Mouse (Mus musculus) liver, embryonic 15.5 days (tissue): ENCODE data around the gene Slc39a11. TPM values are rescaled to one million over a fixed set of nuclear protein-coding genes. Genes with fewer than 3 reads are reported as not detected.

Experiments
- ATAC-seq: fragments of 200-750 bp; cut with Nextera tagmentation; 2 replicates; pipeline ENCODE4 v1.8.0; 2017; ENCODE audit warnings: moderate number of reproducible peaks, mild to moderate bottlenecking, moderate library complexity; ENCODE audit not compliant: insufficient read depth
- H3K27ac ChIP-seq: fragments of 300-500 bp; sonication (generic); replicated peaks from 2 replicates; pipeline ENCODE4 v1.5.1; 2015; ENCODE audit warnings: mild to moderate bottlenecking, inconsistent platforms
- H3K27me3 ChIP-seq: fragments of 300-500 bp; sonication (generic); 2 replicates; pipeline ENCODE4 v1.6.1; 2015; ENCODE audit warnings: mild to moderate bottlenecking, inconsistent platforms
- H3K36me3 ChIP-seq: fragments of 300-500 bp; sonication (generic); replicated peaks from 2 replicates; pipeline ENCODE4 v1.6.1; 2015; ENCODE audit warnings: moderate library complexity, mild to moderate bottlenecking, inconsistent platforms
- H3K4me1 ChIP-seq: fragments of 300-500 bp; sonication (generic); replicated peaks from 2 replicates; pipeline ENCODE4 v1.6.1; 2015; ENCODE audit warnings: inconsistent platforms
- H3K4me2 ChIP-seq: fragments of 300-500 bp; sonication (generic); 2 replicates; pipeline ENCODE4 v1.6.1; 2015; ENCODE audit warnings: moderate library complexity, mild to moderate bottlenecking, inconsistent platforms
- H3K4me3 ChIP-seq: fragments of 300-500 bp; sonication (generic); replicated peaks from 2 replicates; pipeline ENCODE4 v1.5.1; 2015; ENCODE audit warnings: mild to moderate bottlenecking, inconsistent platforms
- H3K9ac ChIP-seq: fragments of 300-500 bp; sonication (generic); 2 replicates; pipeline ENCODE4 v1.6.1; 2015; ENCODE audit warnings: moderate library complexity, mild to moderate bottlenecking, inconsistent platforms
- H3K9me3 ChIP-seq: fragments of 300-500 bp; sonication (generic); replicated peaks from 2 replicates; pipeline ENCODE4 v1.6.1; 2016; ENCODE audit warnings: inconsistent platforms
- WGBS: fragments of 180-500 bp; shearing (Covaris S2); methylation state at CpG from one replicate; pipeline ENCODE4 v1.1.7; 2015; ENCODE audit warnings: mixed read lengths; ENCODE audit not compliant: insufficient replicate concordance; 5-methylcytosine and 5-hydroxymethylcytosine counted together
- polyA plus RNA-seq: library from polyadenylated mRNA; unstranded; fragments of >200 nt; fragmentation: Nextera tagmentation; extraction: Ambion mirVana; gene quantifications from 2 replicates; pipeline ENCODE4 v1.2.1, GENCODE M21; 2015

The Slc39a11 gene
- polyA plus RNA-seq, 1 experiment from 2014 or later: 12.4 TPM

DNA sequence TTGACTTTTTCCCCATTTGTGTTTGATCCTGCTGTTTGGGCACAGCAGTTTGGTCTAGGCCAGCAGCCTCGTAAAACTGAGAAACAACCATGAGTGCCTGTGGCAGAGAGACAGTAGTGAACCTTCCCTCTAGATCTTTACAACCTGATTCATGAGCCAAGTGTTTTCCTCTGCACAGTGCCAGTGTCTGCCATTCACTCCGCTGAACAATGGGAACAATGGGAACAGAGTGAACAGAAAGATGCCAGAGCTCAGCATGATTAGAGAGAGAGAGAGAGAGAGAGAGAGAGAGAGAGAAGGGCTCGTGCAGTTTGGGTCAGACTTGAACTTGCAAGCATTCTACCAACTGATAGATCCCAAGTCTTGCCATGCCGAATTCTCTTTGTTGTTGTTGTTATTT lies 199.2 kb downstream of the Slc39a11 start:
- no peak overlapping the region for H3K9ac ChIP-seq
- no peak overlapping the region for H3K27ac ChIP-seq
- no peaks in the 10 kb centered on the region for H3K27me3 ChIP-seq
- no peak overlapping the region for H3K4me3 ChIP-seq
- WGBS: 65% methylated on average over 4 of the region's 4 CpGs
- ATAC-seq: no peak
- H3K4me1 ChIP-seq: no peaks in the 10 kb centered on the region
- no peaks in the 10 kb centered on the region for H3K36me3 ChIP-seq
- no peak overlapping the region for H3K4me2 ChIP-seq
- no peaks in the 10 kb centered on the region for H3K9me3 ChIP-seq

DNA sequence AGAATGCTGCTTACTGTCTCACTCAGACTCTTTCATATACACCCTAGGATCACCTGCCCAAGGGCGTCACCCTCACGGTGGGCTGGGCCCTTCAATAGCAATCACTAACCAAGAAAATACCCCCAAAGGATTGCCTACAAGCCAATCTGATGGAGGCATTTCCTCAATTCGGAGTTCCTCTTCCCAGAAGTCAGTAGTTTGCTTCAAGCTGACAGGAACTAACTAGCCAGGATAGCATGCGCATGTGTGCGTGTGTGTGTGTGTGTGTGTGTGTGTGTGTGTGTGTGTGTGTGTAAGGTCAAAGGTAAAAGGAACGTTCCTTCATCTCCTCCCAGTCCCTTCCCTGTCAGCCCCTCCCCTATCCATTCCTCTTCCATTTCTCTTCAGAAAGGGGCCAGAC lies 199.9 kb downstream of the Slc39a11 start:
- no peaks in the 10 kb centered on the region for H3K27me3 ChIP-seq
- H3K9me3 ChIP-seq: no peaks in the 10 kb centered on the region
- no peaks in the 10 kb centered on the region for H3K4me1 ChIP-seq
- ATAC-seq: no peak
- H3K36me3 ChIP-seq: no peaks in the 10 kb centered on the region
- no peak overlapping the region for H3K4me2 ChIP-seq
- no peak overlapping the region for H3K4me3 ChIP-seq
- H3K27ac ChIP-seq: no peak overlapping the region
- no peak overlapping the region for H3K9ac ChIP-seq
- 56% methylated on average over 6 of the region's 6 CpGs for WGBS

DNA sequence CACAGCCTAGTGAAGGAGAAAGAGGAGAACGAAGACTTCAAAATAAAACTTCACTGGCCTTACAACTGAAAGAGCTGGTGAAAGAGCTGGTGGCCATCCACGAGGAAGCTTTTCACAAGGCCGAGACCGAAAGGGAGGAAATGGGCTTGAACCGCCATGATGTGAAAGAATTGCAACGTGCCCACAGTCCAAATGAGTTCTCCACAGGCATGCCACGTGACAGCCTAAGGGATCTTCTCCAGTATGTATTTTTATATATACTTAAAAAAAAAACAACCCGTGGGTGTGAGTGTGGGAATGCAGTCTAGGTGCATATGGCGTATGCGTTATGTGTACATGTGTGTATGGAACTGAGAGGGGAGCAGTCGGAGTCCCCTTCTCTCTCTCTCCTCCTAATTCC lies 207.8 kb downstream of the Slc39a11 start:
- Histone ChIP-seq H3K4me3 (no peak overlapping the region), H3K27ac (no peak overlapping the region), H3K27me3 (no peaks in the 10 kb centered on the region), H3K4me1 (no peaks in the 10 kb centered on the region), H3K9me3 (no peaks in the 10 kb centered on the region), H3K9ac (no peak overlapping the region), H3K36me3 (0 out of 2 replicates have a peak, but pooled peaks cover 3% of the 10 kb centered on the region), H3K4me2 (no peak overlapping the region)
- WGBS: 84% methylated on average over 11 of the region's 11 CpGs
- ATAC-seq: no peak

DNA sequence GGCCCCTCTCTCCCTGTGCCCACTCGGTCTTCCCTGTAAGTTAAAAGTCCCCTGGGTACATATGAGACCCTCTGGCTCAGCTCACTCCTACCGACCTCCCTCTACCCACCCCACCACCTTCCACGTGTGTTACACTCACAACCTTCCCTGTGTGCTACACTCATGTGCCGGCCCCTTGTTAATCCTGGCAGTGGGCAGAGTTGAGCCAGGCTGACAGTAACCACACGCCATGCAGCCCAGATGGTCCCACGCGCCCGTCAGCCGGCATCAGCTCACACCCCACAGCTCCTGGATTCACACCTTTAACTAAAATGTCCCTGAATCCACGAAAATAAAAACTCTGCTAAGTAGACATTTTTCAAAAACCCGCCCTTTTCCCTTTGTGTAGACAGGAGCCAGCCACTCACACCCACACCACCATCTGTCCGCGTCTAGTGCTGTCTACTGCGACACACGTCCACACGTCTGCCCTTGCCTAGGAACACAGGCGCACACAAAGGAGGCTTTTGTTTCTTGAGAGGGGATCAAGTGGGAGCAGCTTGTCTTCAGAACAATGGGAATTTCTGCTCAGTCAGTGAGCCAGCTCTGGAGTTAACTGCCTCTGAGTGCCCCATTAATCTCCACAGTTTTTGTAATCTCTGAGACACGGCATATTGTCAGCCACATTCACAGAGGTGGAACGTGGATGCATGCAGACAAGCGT lies 210.4 kb downstream of the Slc39a11 start:
- Histone ChIP-seq H3K4me3 (no peak overlapping the region), H3K9ac (no peak overlapping the region), H3K27me3 (no peaks in the 10 kb centered on the region), H3K36me3 (0 out of 2 replicates have a peak, but pooled peaks cover 3% of the 10 kb centered on the region), H3K4me1 (no peaks in the 10 kb centered on the region), H3K9me3 (no peaks in the 10 kb centered on the region), H3K27ac (no peak overlapping the region), H3K4me2 (no peak overlapping the region)
- no peak for ATAC-seq
- WGBS: 68% methylated on average over 20 of the region's 20 CpGs

DNA sequence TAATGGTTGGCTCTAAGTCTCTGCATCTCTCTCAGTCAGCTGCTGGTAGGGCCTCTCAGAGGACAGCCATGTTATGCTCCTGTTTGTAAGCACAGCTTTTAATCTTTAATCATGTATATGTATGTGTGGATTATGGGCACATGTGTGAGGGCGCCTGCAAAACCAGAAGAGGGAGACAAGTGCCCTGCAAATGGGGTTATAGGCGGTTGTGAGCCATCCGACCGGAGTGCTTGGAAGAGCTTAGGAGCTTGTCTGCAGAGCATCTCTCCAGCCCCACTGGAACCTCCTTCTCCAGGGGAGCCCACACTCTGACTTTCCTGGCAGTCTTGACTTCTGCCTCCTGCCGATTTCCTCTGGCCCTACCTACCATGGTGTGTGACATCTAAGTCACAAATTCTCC lies 211.0 kb downstream of the Slc39a11 start:
- Histone ChIP-seq H3K36me3 (0 out of 2 replicates have a peak, but pooled peaks cover 3% of the 10 kb centered on the region), H3K27ac (no peak overlapping the region), H3K4me1 (no peaks in the 10 kb centered on the region), H3K9me3 (no peaks in the 10 kb centered on the region), H3K9ac (no peak overlapping the region), H3K4me3 (no peak overlapping the region), H3K4me2 (no peak overlapping the region), H3K27me3 (no peaks in the 10 kb centered on the region)
- ATAC-seq: no peak
- 63% methylated on average over 5 of the region's 5 CpGs for WGBS

DNA sequence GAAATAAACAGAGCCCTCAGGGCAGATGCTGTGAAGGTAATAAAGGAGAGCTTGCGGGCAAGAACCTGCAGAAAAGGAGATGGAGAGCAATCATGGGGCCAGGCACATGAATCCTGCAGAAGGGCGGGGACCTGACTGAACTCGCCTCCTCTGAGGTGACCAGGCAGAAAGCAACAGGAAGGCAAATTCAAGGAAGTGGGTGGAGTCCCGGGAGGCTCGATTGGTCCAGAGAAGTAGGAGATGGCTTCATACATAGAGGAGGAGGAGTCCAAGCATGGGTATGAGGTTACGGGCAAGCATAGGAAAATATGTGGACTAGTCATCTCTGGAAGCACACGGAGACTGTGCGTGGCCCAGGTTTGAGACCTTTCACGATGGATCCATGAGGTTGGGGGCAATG lies 212.5 kb downstream of the Slc39a11 start:
- Histone ChIP-seq H3K27me3 (no peaks in the 10 kb centered on the region), H3K36me3 (0 out of 2 replicates have a peak, but pooled peaks cover 3% of the 10 kb centered on the region), H3K4me3 (no peak overlapping the region), H3K27ac (no peak overlapping the region), H3K9me3 (no peaks in the 10 kb centered on the region), H3K4me2 (no peak overlapping the region), H3K9ac (no peak overlapping the region), H3K4me1 (no peaks in the 10 kb centered on the region)
- ATAC-seq: no peak
- 64% methylated on average over 9 of the region's 9 CpGs for WGBS

DNA sequence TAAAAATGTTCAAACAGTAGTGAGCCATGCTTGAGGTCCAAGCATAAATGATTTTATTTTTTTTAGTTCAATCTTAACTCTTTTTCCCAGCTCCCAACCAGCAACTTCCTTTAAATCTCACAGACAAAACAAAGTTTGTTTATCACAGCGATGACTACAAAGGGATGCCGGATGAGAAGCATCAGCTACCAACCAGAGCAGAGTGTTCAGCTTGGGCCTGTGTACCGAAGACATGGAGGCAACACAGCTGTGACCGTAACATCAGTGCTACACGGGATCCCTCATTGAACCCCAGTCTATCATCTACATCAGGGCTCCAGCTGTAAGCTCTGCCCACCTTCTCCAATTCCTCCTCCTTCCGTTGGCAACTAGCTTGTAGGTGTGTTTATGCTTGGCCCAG lies 213.6 kb downstream of the Slc39a11 start:
- Histone ChIP-seq H3K9ac (no peak overlapping the region), H3K27me3 (no peaks in the 10 kb centered on the region), H3K4me3 (no peak overlapping the region), H3K9me3 (no peaks in the 10 kb centered on the region), H3K4me1 (no peaks in the 10 kb centered on the region), H3K4me2 (no peak overlapping the region), H3K27ac (no peak overlapping the region), H3K36me3 (no peaks in the 10 kb centered on the region)
- no peak for ATAC-seq
- WGBS: 70% methylated on average over 6 of the region's 6 CpGs

DNA sequence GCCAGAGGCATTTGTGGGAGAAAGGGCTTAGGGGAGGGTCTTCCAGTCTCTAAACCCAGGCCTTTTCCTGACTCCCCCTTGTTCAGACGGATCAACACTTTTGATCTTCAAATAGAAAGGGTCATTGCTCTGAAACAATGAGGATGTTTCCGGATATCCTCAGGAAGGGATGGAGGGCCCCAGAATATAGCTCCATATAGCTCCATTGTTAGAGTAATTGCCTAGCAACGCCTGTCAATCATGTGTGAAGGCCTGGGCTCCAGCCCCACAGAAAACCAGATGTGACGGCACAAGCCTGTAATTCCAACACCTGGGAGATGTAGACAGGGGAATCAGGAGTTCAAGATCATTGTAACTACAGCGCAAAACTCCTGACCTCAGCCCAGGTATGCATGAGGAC lies 214.2 kb downstream of the Slc39a11 start:
- no peaks in the 10 kb centered on the region for H3K9me3 ChIP-seq
- no peak overlapping the region for H3K27ac ChIP-seq
- H3K36me3 ChIP-seq: no peaks in the 10 kb centered on the region
- WGBS: 56% methylated on average over 5 of the region's 5 CpGs
- no peaks in the 10 kb centered on the region for H3K4me1 ChIP-seq
- no peaks in the 10 kb centered on the region for H3K27me3 ChIP-seq
- no peak for ATAC-seq
- no peak overlapping the region for H3K4me2 ChIP-seq
- H3K9ac ChIP-seq: no peak overlapping the region
- H3K4me3 ChIP-seq: no peak overlapping the region

DNA sequence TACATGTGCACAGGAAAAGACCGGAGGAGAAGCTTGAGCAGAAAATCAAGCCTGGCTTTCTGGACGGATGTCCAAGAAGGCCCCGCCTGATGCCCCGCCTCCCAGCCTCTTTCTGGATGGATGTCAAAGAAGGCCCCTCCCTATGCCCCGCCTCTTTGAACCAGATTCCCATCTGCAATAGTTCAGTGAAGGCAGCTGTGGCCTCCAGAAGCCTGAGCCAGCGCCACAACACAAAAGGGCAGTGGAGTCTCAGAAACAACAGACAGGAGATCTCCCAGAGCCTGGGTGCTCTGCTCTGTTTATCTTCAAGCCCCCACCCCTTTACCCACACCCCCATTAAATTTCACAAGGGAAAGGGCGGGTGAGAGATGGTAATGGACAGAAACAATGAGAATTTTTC lies 218.7 kb downstream of the Slc39a11 start:
- Histone ChIP-seq H3K4me3 (no peak overlapping the region), H3K27ac (no peak overlapping the region), H3K4me1 (no peaks in the 10 kb centered on the region)

DNA sequence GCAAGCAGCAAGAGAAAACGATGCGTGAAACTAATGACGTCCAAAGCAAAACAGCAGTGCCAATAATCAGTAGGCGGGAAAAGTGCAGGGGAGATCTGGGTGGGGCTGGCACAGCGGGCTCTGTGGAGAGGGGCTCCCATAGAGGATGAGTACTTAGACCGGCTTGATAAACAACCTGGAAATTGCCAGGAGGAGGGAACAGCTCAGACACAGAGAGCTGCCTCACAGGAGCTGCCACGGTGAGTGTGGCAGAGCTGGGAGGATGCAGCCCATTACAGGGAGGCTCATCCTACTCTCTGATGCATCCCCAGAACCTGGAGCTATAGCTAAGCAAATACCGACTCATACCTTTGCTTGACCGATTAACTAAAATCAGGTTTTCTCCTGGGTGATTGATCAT lies 224.0 kb downstream of the Slc39a11 start:
- H3K36me3 ChIP-seq: no peaks in the 10 kb centered on the region
- H3K4me3 ChIP-seq: no peak overlapping the region
- no peaks in the 10 kb centered on the region for H3K27me3 ChIP-seq
- no peak overlapping the region for H3K27ac ChIP-seq
- no peaks in the 10 kb centered on the region for H3K9me3 ChIP-seq
- H3K9ac ChIP-seq: no peak overlapping the region
- H3K4me1 ChIP-seq: no peaks in the 10 kb centered on the region
- WGBS: 67% methylated on average over 9 of the region's 9 CpGs
- no peak overlapping the region for H3K4me2 ChIP-seq
- ATAC-seq: no peak

More for the DNA sequence above, 218.7 kb downstream of the Slc39a11 start:
- Histone ChIP-seq H3K9ac (no peak overlapping the region), H3K9me3 (no peaks in the 10 kb centered on the region), H3K36me3 (no peaks in the 10 kb centered on the region), H3K4me2 (no peak overlapping the region), H3K27me3 (no peaks in the 10 kb centered on the region)
- WGBS: 60% methylated on average over 7 of the region's 7 CpGs
- no peak for ATAC-seq

DNA sequence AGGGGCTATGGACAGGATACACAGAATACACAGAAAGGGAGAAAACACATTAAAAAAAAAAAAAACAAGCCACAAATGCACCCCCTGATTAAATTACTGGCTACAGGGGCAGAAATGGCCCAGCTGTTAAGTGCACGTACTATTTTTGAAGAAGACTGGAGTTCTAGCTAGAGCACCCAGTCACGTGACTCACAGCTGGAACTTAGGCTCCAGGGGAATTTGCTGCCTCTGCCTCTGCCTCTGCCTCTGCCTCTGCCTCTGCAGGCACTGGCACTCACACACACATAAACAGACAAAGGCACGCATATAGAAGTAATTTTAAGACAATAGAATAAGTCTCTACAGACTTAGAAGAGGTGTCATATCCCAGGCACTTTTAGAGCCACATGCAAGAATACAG lies 224.4 kb downstream of the Slc39a11 start:
- Histone ChIP-seq H3K9me3 (no peaks in the 10 kb centered on the region), H3K36me3 (no peaks in the 10 kb centered on the region), H3K27me3 (no peaks in the 10 kb centered on the region), H3K9ac (no peak overlapping the region), H3K4me1 (no peaks in the 10 kb centered on the region), H3K4me2 (no peak overlapping the region), H3K4me3 (no peak overlapping the region), H3K27ac (no peak overlapping the region)
- WGBS: 68% methylated on average over 3 of the region's 3 CpGs
- no peak for ATAC-seq

DNA sequence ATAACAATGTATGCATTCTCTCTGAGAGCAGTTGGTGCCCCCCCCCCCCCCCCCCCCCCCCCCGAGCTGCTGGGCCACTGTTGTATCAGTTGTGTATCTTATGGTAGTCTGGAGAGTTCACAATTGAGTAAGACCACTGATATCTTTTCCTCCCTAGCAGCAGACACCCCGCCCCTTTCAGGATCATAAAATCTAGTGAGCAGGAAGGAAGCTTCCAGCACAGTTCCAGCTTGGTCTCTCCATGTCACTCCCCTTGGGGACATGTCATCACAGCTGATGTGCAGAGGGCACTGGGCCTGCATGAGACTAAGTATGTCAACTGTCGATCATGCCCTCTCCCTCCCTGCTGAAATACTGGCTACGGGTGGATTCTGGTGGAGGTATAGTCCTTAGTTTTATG lies 225.1 kb downstream of the Slc39a11 start:
- Histone ChIP-seq H3K4me3 (no peak overlapping the region), H3K4me2 (no peak overlapping the region), H3K9me3 (no peaks in the 10 kb centered on the region), H3K9ac (no peak overlapping the region), H3K4me1 (no peaks in the 10 kb centered on the region), H3K27me3 (no peaks in the 10 kb centered on the region), H3K27ac (no peak overlapping the region), H3K36me3 (no peaks in the 10 kb centered on the region)
- 58% methylated on average over 3 of the region's 4 CpGs for WGBS
- no peak for ATAC-seq
